Comparison of ENCODE assay signal across 9 mouse cellular contexts in genomic region chr17:68176611-68177165, GRCm38 (mm10).
A peak's percentile ranks its signal among the peaks of the same experiment; 100 is the strongest.
DNase-seq lines count a peak whose midpoint lies in the region; ATAC-seq and TF ChIP-seq lines count a peak whose summit lies in the region.
"Had no signal": no experiment of that assay in that cellular context is flagged by ENCODE, and none has a peak within 500 bp of the region (broad histone marks: within the 10 kb centered on the region; RNA-seq: fewer than 3 reads in every experiment).

No protein-coding gene starts in this region.

- H3K9ac ChIP-seq in hindbrain, embryonic 11.5 days (ENCODE audit: low read depth, low read length) = no peak overlapping the region
- no peak overlapping the region for H3K9ac ChIP-seq in hindbrain, embryonic 12.5 days
- H3K9ac ChIP-seq: heart, embryonic 13.5 days had no signal

- H3K4me3 ChIP-seq in hindbrain, embryonic 11.5 days (ENCODE audit: low read depth, low read length) = no peak overlapping the region
- no peak overlapping the region for H3K4me3 ChIP-seq in hindbrain, embryonic 12.5 days
- no peak overlapping the region for H3K4me3 ChIP-seq in E14TG2a.4 (replicated peaks; ENCODE audit: low read length)
- no peak overlapping the region for H3K4me3 ChIP-seq in embryonic facial prominence, embryonic 10.5 days
- H3K4me3 ChIP-seq: heart, embryonic 13.5 days had no signal

- no peaks in the 10 kb centered on the region for H3K36me3 ChIP-seq in hindbrain, embryonic 11.5 days (ENCODE audit: control insufficient read depth, insufficient read depth, low read length)
- H3K36me3 ChIP-seq in hindbrain, embryonic 12.5 days = no peaks in the 10 kb centered on the region
- no peaks in the 10 kb centered on the region for H3K36me3 ChIP-seq in E14TG2a.4 (ENCODE audit: insufficient read depth, low read length)
- no peaks in the 10 kb centered on the region for H3K36me3 ChIP-seq in embryonic facial prominence, embryonic 10.5 days (replicated peaks)
- H3K36me3 ChIP-seq: heart, embryonic 13.5 days had no signal

- no peak for ATAC-seq in hindbrain, embryonic 11.5 days (ENCODE audit: low FRiP score)
- no peak for ATAC-seq in hindbrain, embryonic 12.5 days (ENCODE audit: low FRiP score)
- ATAC-seq in megakaryocyte progenitor cell, adult 5-6 weeks (replicated peaks; ENCODE audit: poor library complexity) = peak; percentile 79
- no peak for ATAC-seq in activated CD4-positive, CD25-positive, alpha-beta regulatory T cell, adult 4 months

- H3K27me3 ChIP-seq in hindbrain, embryonic 11.5 days (ENCODE audit: control insufficient read depth, insufficient read depth, low read length) = no peaks in the 10 kb centered on the region
- no peaks in the 10 kb centered on the region for H3K27me3 ChIP-seq in hindbrain, embryonic 12.5 days
- H3K27me3 ChIP-seq in E14TG2a.4 (ENCODE audit: insufficient read depth, low read length) = no peaks in the 10 kb centered on the region
- no peaks in the 10 kb centered on the region for H3K27me3 ChIP-seq in embryonic facial prominence, embryonic 10.5 days (replicated peaks; ENCODE audit: low read depth, poor library complexity, severe bottlenecking)

- peak; percentile 57 for TF ChIP-seq CTCF in E14TG2a.4 (conservative IDR thresholded peaks at IDR 0.05; ENCODE audit: low read length)

- peak; percentile 73 for DNase-seq in hindbrain, embryonic 11.5 days (ENCODE audit: low spot score)
- peak; percentile 76 for DNase-seq in adrenal gland, postnatal 10 days
- DNase-seq in embryonic facial prominence, embryonic 10.5 days (ENCODE audit: low spot score) = peak; percentile 54
- DNase-seq in kidney, postnatal 36 days = peak; percentile 34 to 74

- no peaks in the 10 kb centered on the region for H3K4me1 ChIP-seq in hindbrain, embryonic 11.5 days (replicated peaks; ENCODE audit: control insufficient read depth, insufficient read depth, low read length)
- no peaks in the 10 kb centered on the region for H3K4me1 ChIP-seq in hindbrain, embryonic 12.5 days
- no peaks in the 10 kb centered on the region for H3K4me1 ChIP-seq in E14TG2a.4 (replicated peaks; ENCODE audit: low read depth, low read length)
- H3K4me1 ChIP-seq in embryonic facial prominence, embryonic 10.5 days = no peaks in the 10 kb centered on the region
- H3K4me1 ChIP-seq: heart, embryonic 13.5 days had no signal

- no peaks in the 10 kb centered on the region for H3K9me3 ChIP-seq in hindbrain, embryonic 11.5 days (ENCODE audit: control insufficient read depth, low read length)
- no peaks in the 10 kb centered on the region for H3K9me3 ChIP-seq in hindbrain, embryonic 12.5 days (replicated peaks)
- H3K9me3 ChIP-seq in E14TG2a.4 (ENCODE audit: low read length) = 0 out of 2 replicates have a peak, but pooled peaks cover 5% of the 10 kb centered on the region
- no peaks in the 10 kb centered on the region for H3K9me3 ChIP-seq in embryonic facial prominence, embryonic 10.5 days
- H3K9me3 ChIP-seq: heart, embryonic 13.5 days had no signal

- H3K27ac ChIP-seq in hindbrain, embryonic 11.5 days (ENCODE audit: low read depth, low read length) = no peak overlapping the region
- H3K27ac ChIP-seq in hindbrain, embryonic 12.5 days = no peak overlapping the region
- no peak overlapping the region for H3K27ac ChIP-seq in embryonic facial prominence, embryonic 10.5 days (replicated peaks)
- H3K27ac ChIP-seq: heart, embryonic 13.5 days had no signal

- no peak overlapping the region for H3K4me2 ChIP-seq in hindbrain, embryonic 11.5 days (replicated peaks; ENCODE audit: low read depth, low read length)
- H3K4me2 ChIP-seq in hindbrain, embryonic 12.5 days (replicated peaks) = no peak overlapping the region
- H3K4me2 ChIP-seq: heart, embryonic 13.5 days had no signal

- 68% methylated on average over 9 of the region's 9 CpGs for WGBS in hindbrain, embryonic 11.5 days
- WGBS in hindbrain, embryonic 12.5 days = 64% methylated on average over 9 of the region's 9 CpGs
- WGBS in embryonic facial prominence, embryonic 10.5 days = 68% methylated on average over 9 of the region's 9 CpGs
